Mouse (Mus musculus) 3134 (cell line): Measurements from ENCODE around the gene Ptpn21.

ENCODE experiments used
- DNase-seq: peaks from one replicate; pipeline ENCODE4 v3.0.0-alpha.2; 2011; ENCODE audit warnings: low spot score; ENCODE audit not compliant: insufficient read length; ENCODE audit errors: extremely low read depth

Gene Ptpn21

DNA sequence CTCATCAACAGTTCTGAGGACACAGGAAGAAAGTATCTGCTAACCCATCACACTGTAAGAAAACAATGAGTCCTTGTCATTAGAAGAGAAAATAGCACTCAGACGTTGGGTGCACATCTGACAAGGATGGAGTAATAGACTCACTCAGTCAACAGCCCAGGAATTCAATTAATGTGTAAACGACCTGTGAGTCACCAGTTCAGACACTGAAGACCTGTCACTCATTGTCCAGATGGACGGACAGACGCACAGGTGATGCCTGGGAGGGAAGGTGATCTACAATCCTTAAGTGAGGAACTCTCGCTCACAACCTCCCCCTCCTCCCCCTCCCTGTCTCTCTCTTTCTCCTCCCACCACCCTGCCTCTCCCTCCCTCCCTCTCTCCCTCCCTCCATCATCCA lies 12.2 kb downstream of the Ptpn21 start:
- no peak for DNase-seq

DNA sequence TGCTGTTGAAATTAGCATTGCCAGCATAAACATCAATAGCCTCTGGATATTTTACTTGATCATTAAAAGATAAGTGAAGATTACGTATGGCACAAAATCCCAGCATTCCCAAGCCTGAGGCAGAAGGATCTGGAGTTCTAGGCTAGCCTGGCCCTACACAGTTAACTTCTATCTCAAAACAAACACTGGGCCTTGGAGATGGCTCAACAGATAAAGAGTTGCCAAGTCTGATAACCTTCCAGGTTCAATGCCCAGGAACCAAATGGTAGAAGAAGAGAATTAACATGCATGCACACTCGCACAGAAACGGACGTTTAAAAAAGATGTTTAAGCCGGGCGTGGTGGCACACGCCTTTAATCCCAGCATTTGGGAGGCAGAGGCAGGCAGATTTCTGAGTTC lies 13.0 kb downstream of the Ptpn21 start:
- DNase-seq, result no peak

GRCm38 (mm10) chr12:98721030-98721429 lies 16.2 kb downstream of the Ptpn21 start:
- DNase-seq, result no peak

GRCm38 (mm10) chr12:98720628-98721027 lies 16.6 kb downstream of the Ptpn21 start:
- no peak for DNase-seq

GRCm38 (mm10) chr12:98716142-98716541 lies 21.1 kb downstream of the Ptpn21 start:
- DNase-seq, result no peak

GRCm38 (mm10) chr12:98714757-98715156 lies 22.4 kb downstream of the Ptpn21 start:
- peak; percentile 38 for DNase-seq

GRCm38 (mm10) chr12:98713621-98714103 lies 23.5 kb downstream of the Ptpn21 start:
- DNase-seq, result peak; percentile 37

GRCm38 (mm10) chr12:98712819-98713218 lies 24.4 kb downstream of the Ptpn21 start:
- no peak for DNase-seq

DNA sequence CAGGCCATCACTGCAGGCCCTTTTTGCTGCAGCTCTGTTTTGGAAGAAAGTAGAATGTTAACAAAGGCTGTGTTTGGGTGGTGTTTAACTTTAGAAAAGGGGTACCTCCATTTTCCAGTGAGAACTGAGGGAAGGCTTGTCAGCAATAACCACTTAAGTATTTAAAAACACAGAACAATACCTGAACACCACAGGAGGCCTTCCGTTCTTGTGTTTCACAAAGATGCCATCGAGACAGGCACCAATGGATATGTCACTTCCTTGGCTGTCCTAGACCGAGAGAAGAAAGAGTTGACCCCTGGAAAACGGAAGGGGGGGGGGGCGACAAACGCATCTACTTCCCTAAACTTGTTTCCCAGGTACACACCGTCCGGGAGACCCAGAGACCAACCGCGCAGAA lies 33.2 kb downstream of the Ptpn21 start:
- no peak for DNase-seq

GRCm38 (mm10) chr12:98703554-98703953 lies 33.7 kb downstream of the Ptpn21 start:
- DNase-seq, result no peak

- no peak for DNase-seq
Observed at GRCm38 (mm10) chr12:98701564-98701963, 35.6 kb downstream of the Ptpn21 start.

- no peak for DNase-seq
Observed at GRCm38 (mm10) chr12:98697202-98697601, 40.0 kb downstream of the Ptpn21 start.

- no peak for DNase-seq
Observed at GRCm38 (mm10) chr12:98690230-98690629, 47.0 kb downstream of the Ptpn21 start.

DNA sequence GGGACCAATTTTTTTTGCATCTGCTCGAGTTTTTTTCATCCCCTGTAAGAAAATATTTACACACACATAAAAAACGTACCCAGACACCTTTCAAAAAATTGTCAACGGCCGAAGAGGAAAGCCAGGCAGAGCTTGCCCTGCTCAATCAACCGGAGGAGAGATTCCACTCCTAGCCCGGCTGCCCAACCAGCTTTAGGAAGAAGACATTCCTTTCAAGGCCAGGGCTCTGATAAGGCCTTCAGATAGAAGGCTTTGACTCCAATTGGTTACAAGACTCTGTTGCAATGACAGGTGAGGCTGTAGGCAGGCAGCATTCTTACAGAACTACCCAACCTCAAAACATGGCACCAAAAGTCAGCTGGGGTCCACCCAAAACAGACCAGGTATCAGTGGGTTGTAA lies 53.6 kb downstream of the Ptpn21 start:
- DNase-seq, result no peak

DNA sequence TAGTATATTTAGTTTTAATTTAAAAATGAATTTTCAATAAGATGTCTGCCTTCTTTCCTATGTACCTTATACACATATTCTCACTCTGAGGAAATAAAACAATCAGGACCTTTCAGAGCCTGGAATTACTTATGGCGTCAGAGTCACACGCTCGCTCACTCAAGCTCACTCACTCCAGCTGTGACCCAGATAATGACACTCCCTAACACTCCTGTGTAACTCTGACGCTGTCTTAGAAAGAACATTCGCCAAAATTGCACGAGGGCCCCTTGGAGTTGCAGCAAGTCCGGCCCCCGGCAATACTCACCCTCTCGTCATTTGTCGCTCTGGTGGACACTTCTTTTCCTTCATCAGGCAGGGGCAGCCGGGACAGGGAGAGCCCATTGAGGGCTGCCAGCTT lies 54.0 kb downstream of the Ptpn21 start:
- no peak for DNase-seq

GRCm38 (mm10) chr12:98682196-98682595 lies 55.0 kb downstream of the Ptpn21 start:
- DNase-seq, result no peak

GRCm38 (mm10) chr12:98679906-98680305 lies 57.3 kb downstream of the Ptpn21 start:
- DNase-seq, result no peak

DNA sequence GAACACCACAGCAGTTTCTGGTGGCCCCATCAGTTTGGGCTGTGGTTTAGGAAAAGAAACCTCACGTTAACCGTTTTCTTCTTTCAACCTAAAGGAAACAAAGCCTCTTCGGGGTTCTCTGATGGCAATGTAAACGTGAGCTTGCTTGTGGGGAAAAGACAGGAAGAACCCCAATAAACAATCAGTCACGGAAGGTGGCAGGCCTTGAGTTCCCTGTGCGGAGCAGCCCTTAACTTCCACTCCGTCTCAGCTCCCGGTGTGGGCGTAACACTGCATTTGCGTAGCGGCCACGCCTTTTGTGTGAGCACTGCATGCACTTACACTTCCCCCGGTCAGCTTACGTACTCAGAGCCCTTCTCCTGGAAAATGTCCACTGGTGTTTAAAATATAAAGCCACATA lies 59.9 kb downstream of the Ptpn21 start:
- no peak for DNase-seq

GRCm38 (mm10) chr12:98676861-98677260 lies 60.3 kb downstream of the Ptpn21 start:
- DNase-seq, result no peak

DNA sequence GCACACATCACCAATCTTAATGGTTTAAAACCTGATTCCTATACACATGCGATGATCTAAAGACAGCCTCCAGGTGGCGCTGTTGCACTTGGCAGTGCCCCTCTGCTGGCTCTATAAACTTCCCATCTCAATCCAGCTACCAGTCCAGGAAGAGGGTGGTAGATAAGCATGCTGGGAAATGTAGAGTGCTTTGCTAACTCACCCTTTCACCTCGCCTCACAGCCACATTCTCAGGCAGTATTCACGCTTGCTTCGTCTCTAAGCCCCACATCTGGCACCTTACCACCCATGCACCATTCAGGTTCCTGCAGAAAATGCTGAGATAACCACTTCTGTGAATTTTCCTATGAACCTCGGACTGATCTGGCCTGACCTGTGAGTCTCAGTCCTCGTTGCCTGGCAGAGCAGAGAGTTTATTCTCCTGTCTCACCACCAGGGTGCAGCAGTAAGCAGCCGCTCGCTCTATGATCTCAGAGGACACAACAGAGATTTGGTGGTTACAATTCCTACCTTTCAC lies 62.5 kb downstream of the Ptpn21 start:
- DNase-seq, result peak; percentile 41

DNA sequence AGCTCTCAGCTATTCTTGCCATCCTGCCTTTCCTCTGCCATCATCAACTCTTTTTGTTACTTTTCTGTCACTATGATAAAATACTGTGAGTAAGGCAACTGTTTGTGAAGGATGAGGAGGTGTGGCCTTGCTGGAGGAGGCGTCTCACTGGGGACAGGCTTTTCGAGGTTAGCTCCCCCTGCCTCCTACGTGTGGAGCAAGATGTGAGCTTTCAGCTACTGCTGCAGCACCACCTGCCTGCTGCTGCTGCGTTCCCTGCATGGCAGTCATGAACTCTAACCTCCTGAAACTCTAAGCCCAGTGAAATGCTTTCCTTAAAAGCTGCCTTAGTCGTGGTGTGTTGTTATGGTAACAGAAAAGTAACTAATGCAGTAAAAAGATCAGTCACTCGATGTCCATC lies 63.3 kb downstream of the Ptpn21 start:
- DNase-seq, result no peak

- DNase-seq, result no peak
Observed at GRCm38 (mm10) chr12:98670429-98670828, 66.8 kb downstream of the Ptpn21 start.

GRCm38 (mm10) chr12:98669864-98670263 lies 67.3 kb downstream of the Ptpn21 start:
- DNase-seq, result no peak
